Mouse (Mus musculus) embryonic facial prominence, embryonic 10.5 days (tissue): ENCODE measurements around the gene Zfp85. TPM values are rescaled to one million over a fixed set of nuclear protein-coding genes. Genes with fewer than 3 reads are reported as not detected.
"Not testable (repeated sequence)": the region's sequence is repeated elsewhere in the genome, so short reads cannot be mapped to it uniquely, and the experiment has no call there.

Experiments used
- DNase-seq: peaks from one replicate; pipeline ENCODE4 v3.0.0-alpha.2; 2017; ENCODE audit warnings: low spot score
- H3K27ac ChIP-seq: fragments of 300-500 bp; sonication (generic); replicated peaks from 2 replicates; pipeline ENCODE4 v1.5.1; 2016; ENCODE audit warnings: mild to moderate bottlenecking
- H3K27me3 ChIP-seq: fragments of 300-500 bp; sonication (generic); replicated peaks from 2 replicates; pipeline ENCODE4 v1.6.1; 2016; ENCODE audit warnings: low read depth, mild to moderate bottlenecking; ENCODE audit not compliant: poor library complexity, severe bottlenecking
- H3K36me3 ChIP-seq: fragments of 300-500 bp; sonication (generic); replicated peaks from 2 replicates; pipeline ENCODE4 v1.6.1; 2016; ENCODE audit warnings: mild to moderate bottlenecking, moderate library complexity
- H3K4me1 ChIP-seq: fragments of 300-500 bp; sonication (generic); 2 replicates; pipeline ENCODE4 v1.6.1; 2016
- H3K4me3 ChIP-seq: fragments of 300-500 bp; sonication (generic); 2 replicates; pipeline ENCODE4 v1.5.1; 2016; ENCODE audit warnings: mild to moderate bottlenecking, moderate library complexity
- H3K9me3 ChIP-seq: fragments of 300-500 bp; sonication (generic); 2 replicates; pipeline ENCODE4 v1.6.1; 2016; ENCODE audit warnings: mild to moderate bottlenecking
- WGBS: fragments of 180-500 bp; shearing (Covaris S2); methylation state at CpG from one replicate; pipeline ENCODE4 v1.1.7; 2016; 5-methylcytosine and 5-hydroxymethylcytosine counted together
- polyA plus RNA-seq: library from polyadenylated mRNA; unstranded; fragments of >200 nt; fragmentation: Nextera tagmentation; extraction: Ambion mirVana; gene quantifications from 2 replicates; pipeline ENCODE4 v1.2.1, GENCODE M21; 2016

Zfp85 gene
- polyA plus RNA-seq, 1 experiment from 2014 or later = 4.9 TPM

- peak; percentile 41 for DNase-seq
- WGBS = 59% methylated on average over 4 of the region's 4 CpGs
- H3K27me3 ChIP-seq, H3K36me3 ChIP-seq, H3K4me1 ChIP-seq: not testable (repeated sequence)
- Histone ChIP-seq H3K9me3 (peaks cover 13% of the 10 kb centered on the region), H3K4me3 (peak overlapping the region; percentile 67), H3K27ac (peak overlapping the region; percentile 87)
Observed at GRCm38 (mm10) chr13:67729441-67729840, 25.6 kb downstream of the Zfp85 start.

GRCm38 (mm10) chr13:67728641-67729318 lies 26.2 kb downstream of the Zfp85 start, which contains the start of gene Zfp65:
TSS of gene Zfp65 (minus strand) at chr13:67729173.
- Histone ChIP-seq H3K27ac (peak within 1 kb of the TSS; percentile 87), H3K27me3 (no peaks in the 10 kb centered on the region), H3K9me3 (peaks cover 7% of the 10 kb centered on the region), H3K4me1 (peaks cover 7% of the 10 kb centered on the region; the same call in 1 of the 2 replicates), H3K36me3 (no peaks in the 10 kb centered on the region), H3K4me3 (peak within 1 kb of the TSS; percentile 67)
- WGBS = 4% methylated on average over 19 of the region's 21 CpGs
- peak; percentile 60 for DNase-seq

GRCm38 (mm10) chr13:67728106-67728505 lies 26.9 kb downstream of the Zfp85 start:
- DNase-seq = no peak
- peak overlapping the region; percentile 67 for H3K4me3 ChIP-seq
- H3K27me3 ChIP-seq = no peaks in the 10 kb centered on the region
- WGBS = 85% methylated on average over 1 of the region's 1 CpGs
- no peak overlapping the region; the same call in 1 of the 2 replicates for H3K27ac ChIP-seq
- H3K4me1 ChIP-seq = peaks cover 12% of the 10 kb centered on the region
- peaks cover 3% of the 10 kb centered on the region; the same call in 1 of the 2 replicates for H3K9me3 ChIP-seq
- H3K36me3 ChIP-seq = no peaks in the 10 kb centered on the region

- peaks cover 14% of the 10 kb centered on the region for H3K4me1 ChIP-seq
- not testable (repeated sequence) for H3K36me3 ChIP-seq, H3K9me3 ChIP-seq, H3K27ac ChIP-seq, DNase-seq, H3K27me3 ChIP-seq, H3K4me3 ChIP-seq
- WGBS = 86% methylated on average over 2 of the region's 2 CpGs
Observed at GRCm38 (mm10) chr13:67725331-67725730, 29.7 kb downstream of the Zfp85 start.

- WGBS = under 1% methylated on average over 17 of the region's 17 CpGs
- H3K4me3 ChIP-seq = peak overlapping the region; percentile 86
- H3K27ac ChIP-seq = peak overlapping the region; percentile 89
- no peaks in the 10 kb centered on the region for H3K9me3 ChIP-seq
- H3K27me3 ChIP-seq = no peaks in the 10 kb centered on the region
- peaks cover 12% of the 10 kb centered on the region for H3K4me1 ChIP-seq
- peak; percentile 89 for DNase-seq
- no peaks in the 10 kb centered on the region for H3K36me3 ChIP-seq
Observed at GRCm38 (mm10) chr13:67723848-67724479, 31.1 kb downstream of the Zfp85 start.

Other genes with a start within 250 kb of the Zfp85 start
- not detected in 2 replicates for gene Gm26965, start 229.1 kb downstream of the Zfp85 start, polyA plus RNA-seq
- gene Zfp87, start 229.1 kb downstream of the Zfp85 start, polyA plus RNA-seq = 23.5 and 23.9 TPM in 2 replicates
- gene Zfp748, start 201.4 kb downstream of the Zfp85 start, polyA plus RNA-seq = 15.7 and 15.8 TPM in 2 replicates
- 3.5 and 4.1 TPM in 2 replicates for gene Zfp729b, start 145.5 kb downstream of the Zfp85 start, polyA plus RNA-seq
- 0.15 TPM in 1 of 2 replicates, not detected in the other for gene Gm49345, start 117.5 kb downstream of the Zfp85 start, polyA plus RNA-seq
- 2.4 and 2.5 TPM in 2 replicates for gene Zfp729a, start 117.4 kb downstream of the Zfp85 start, polyA plus RNA-seq
- gene Zfp738, start 68.2 kb downstream of the Zfp85 start, polyA plus RNA-seq = 11.2 and 11.3 TPM in 2 replicates
- 6.4 and 7.8 TPM in 2 replicates for gene Zfp65, start 26.1 kb downstream of the Zfp85 start, polyA plus RNA-seq
- 3.2 and 3.3 TPM in 2 replicates for gene Zfp493, start 24.5 kb upstream of the Zfp85 start, polyA plus RNA-seq
- gene Zfp273, start 58.5 kb upstream of the Zfp85 start, polyA plus RNA-seq = 6.0 and 6.5 TPM in 2 replicates
- 1.9 and 2.7 TPM in 2 replicates for gene Gm10037, start 75.9 kb upstream of the Zfp85 start, polyA plus RNA-seq
- gene BC048507, start 108.1 kb upstream of the Zfp85 start, polyA plus RNA-seq = not detected in 2 replicates